Mouse (Mus musculus): ENCODE results near the gene Rapgef1.
"Not testable (repeated sequence)": the region's sequence is repeated elsewhere in the genome, so short reads cannot be mapped to it uniquely, and the experiment has no call there.

The Rapgef1 gene

GRCm38 (mm10) chr2:29623247-29624090 lies 3.9 kb downstream of the Rapgef1 start:
- no peak for DNase-seq (ENCODE audit: low spot score)

GRCm38 (mm10) chr2:29624091-29624608 lies 4.6 kb downstream of the Rapgef1 start:
- DNase-seq (ENCODE audit: low spot score), result no peak

GRCm38 (mm10) chr2:29624739-29625138 lies 5.2 kb downstream of the Rapgef1 start:
- DNase-seq (ENCODE audit: low spot score), result peak; percentile 65

- no peak for DNase-seq (ENCODE audit: low spot score)
Measured at GRCm38 (mm10) chr2:29625573-29626200, 6.2 kb downstream of the Rapgef1 start.

- no peak for DNase-seq (ENCODE audit: low spot score)
Measured at GRCm38 (mm10) chr2:29627337-29627736, 7.8 kb downstream of the Rapgef1 start.

- DNase-seq (ENCODE audit: low spot score), result no peak
Measured at GRCm38 (mm10) chr2:29628186-29628585, 8.7 kb downstream of the Rapgef1 start.

GRCm38 (mm10) chr2:29628763-29629181 lies 9.3 kb downstream of the Rapgef1 start:
- DNase-seq (ENCODE audit: low spot score), result no peak

- DNase-seq (ENCODE audit: low spot score), result no peak
Measured at GRCm38 (mm10) chr2:29629311-29629710, 9.8 kb downstream of the Rapgef1 start.

- DNase-seq (ENCODE audit: low spot score), result no peak
Measured at GRCm38 (mm10) chr2:29630141-29630771, 10.7 kb downstream of the Rapgef1 start.

GRCm38 (mm10) chr2:29631020-29631419 lies 11.5 kb downstream of the Rapgef1 start:
- DNase-seq (ENCODE audit: low spot score), result no peak

GRCm38 (mm10) chr2:29631564-29632167 lies 12.1 kb downstream of the Rapgef1 start:
- not testable (repeated sequence) for DNase-seq (ENCODE audit: low spot score)

- peak; percentile 64 for DNase-seq (ENCODE audit: low spot score)
Measured at GRCm38 (mm10) chr2:29632168-29632662, 12.7 kb downstream of the Rapgef1 start.

GRCm38 (mm10) chr2:29633101-29633554 lies 13.6 kb downstream of the Rapgef1 start:
- DNase-seq (ENCODE audit: low spot score), result no peak

- no peak for DNase-seq (ENCODE audit: low spot score)
Measured at GRCm38 (mm10) chr2:29633782-29634181, 14.3 kb downstream of the Rapgef1 start.

GRCm38 (mm10) chr2:29634541-29634940 lies 15.0 kb downstream of the Rapgef1 start:
- DNase-seq (ENCODE audit: low spot score), result no peak

- DNase-seq (ENCODE audit: low spot score), result no peak
Measured at GRCm38 (mm10) chr2:29635966-29636507, 16.5 kb downstream of the Rapgef1 start.

- DNase-seq (ENCODE audit: low spot score), result no peak
Measured at GRCm38 (mm10) chr2:29637528-29637927, 18.0 kb downstream of the Rapgef1 start.

- DNase-seq (ENCODE audit: low spot score), result no peak
Measured at GRCm38 (mm10) chr2:29639377-29639776, 19.9 kb downstream of the Rapgef1 start.

GRCm38 (mm10) chr2:29639953-29640743 lies 20.6 kb downstream of the Rapgef1 start:
- DNase-seq (ENCODE audit: low spot score), result no peak

- no peak for DNase-seq (ENCODE audit: low spot score)
Measured at GRCm38 (mm10) chr2:29641707-29642106, 22.2 kb downstream of the Rapgef1 start.

GRCm38 (mm10) chr2:29643418-29643817 lies 23.9 kb downstream of the Rapgef1 start:
- DNase-seq (ENCODE audit: low spot score), result no peak

Data from T-cell, adult 2 months (primary cell).